In the genomic region with DNA sequence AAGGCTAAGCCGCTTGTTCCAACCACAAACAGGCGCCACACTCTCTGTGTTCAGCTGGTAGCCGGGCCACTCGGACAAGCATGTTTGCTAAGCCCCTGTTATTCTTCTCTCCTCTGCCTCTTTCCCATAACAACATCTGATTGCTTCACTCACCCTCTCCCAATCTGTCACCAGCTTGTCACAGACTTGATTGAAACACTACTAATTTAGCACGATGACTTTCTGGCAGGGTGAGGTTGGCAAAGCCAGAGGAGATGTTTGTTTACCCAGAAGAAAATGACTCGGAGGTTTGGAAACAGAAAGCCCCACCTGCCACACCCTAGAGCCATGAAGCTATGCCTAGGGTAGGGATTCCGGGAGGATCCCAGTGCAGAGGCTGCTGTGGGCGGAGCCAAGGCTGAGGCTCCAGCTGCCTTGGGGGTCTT, we compare ENCODE assay signal across 8 mouse cellular contexts.
DNase-seq lines count a peak whose midpoint lies in the region; ATAC-seq and TF ChIP-seq lines count a peak whose summit lies in the region.

No protein-coding gene starts in this region.

- H3K4me1 ChIP-seq in embryonic facial prominence, embryonic 13.5 days, result peaks cover 16% of the 10 kb centered on the region

- TF ChIP-seq CTCF in left cerebral cortex, adult 2 months (IDR thresholded peaks at IDR 0.05), result no peak

- H3K4me2 ChIP-seq in embryonic facial prominence, embryonic 13.5 days, result peak overlapping the region; percentile 36

- peak overlapping the region; percentile 84 for H3K27ac ChIP-seq in left cerebral cortex, adult 2 months
- H3K27ac ChIP-seq in embryonic facial prominence, embryonic 13.5 days, result peak overlapping the region; percentile 64

- no peak for DNase-seq in left cerebral cortex, adult 2 months (ENCODE audit: extremely low spot score in 1 of 2, low spot score in 2 of 2)
- DNase-seq in left cerebral cortex, adult 9 months (ENCODE audit: low spot score in 2 of 2), result no peak
- peak; percentile 39 for DNase-seq in heart, postnatal 4 days
- peak; percentile 60 for DNase-seq in lung, postnatal 10 days
- no peak for DNase-seq in left cerebral cortex, adult 18-20 months (ENCODE audit: low spot score in 2 of 2)
- no peak for DNase-seq in ovary, postnatal 14 days (ENCODE audit: low spot score)
- no peak for DNase-seq in layer of hippocampus, adult 9-11 months

- 0 out of 2 replicates have a peak, but pooled peaks have one; percentile 43 for ATAC-seq in embryonic facial prominence, embryonic 13.5 days (ENCODE audit: insufficient number of reproducible peaks, insufficient read depth, low FRiP score, low TSS enrichment, low read depth)

- peak overlapping the region; percentile 21; the same call in 1 of the 2 replicates for H3K9ac ChIP-seq in embryonic facial prominence, embryonic 13.5 days

- intact Hi-C loops in left cerebral cortex, adult 2 months (cut with DNase I), result loop anchor here (5.0 kb wide), 1 partner anchor 170 kb away; a partner anchor contains a TSS

- H3K4me3 ChIP-seq in left cerebral cortex, adult 2 months, result no peak overlapping the region
- no peak overlapping the region for H3K4me3 ChIP-seq in embryonic facial prominence, embryonic 13.5 days

- H3K27me3 ChIP-seq in embryonic facial prominence, embryonic 13.5 days, result no peaks in the 10 kb centered on the region

- 31% methylated on average over 8 of the region's 8 CpGs for WGBS in embryonic facial prominence, embryonic 13.5 days

- H3K9me3 ChIP-seq in embryonic facial prominence, embryonic 13.5 days, result no peaks in the 10 kb centered on the region

- H3K36me3 ChIP-seq in embryonic facial prominence, embryonic 13.5 days, result no peaks in the 10 kb centered on the region

Comparison
In these comparisons a context has a peak if more than half of its experiments do, and no peak if none do; other contexts are left out.
1. DNase-seq: peak in heart, postnatal 4 days (single experiment) and lung, postnatal 10 days (single experiment); none in left cerebral cortex, adult 2 months (0 of 2), left cerebral cortex, adult 9 months (0 of 2), left cerebral cortex, adult 18-20 months (0 of 2), ovary, postnatal 14 days (single experiment) and layer of hippocampus, adult 9-11 months (single experiment).